Mouse (Mus musculus): ENCODE measurements around the gene Pqlc3.

Pqlc3 gene

DNA sequence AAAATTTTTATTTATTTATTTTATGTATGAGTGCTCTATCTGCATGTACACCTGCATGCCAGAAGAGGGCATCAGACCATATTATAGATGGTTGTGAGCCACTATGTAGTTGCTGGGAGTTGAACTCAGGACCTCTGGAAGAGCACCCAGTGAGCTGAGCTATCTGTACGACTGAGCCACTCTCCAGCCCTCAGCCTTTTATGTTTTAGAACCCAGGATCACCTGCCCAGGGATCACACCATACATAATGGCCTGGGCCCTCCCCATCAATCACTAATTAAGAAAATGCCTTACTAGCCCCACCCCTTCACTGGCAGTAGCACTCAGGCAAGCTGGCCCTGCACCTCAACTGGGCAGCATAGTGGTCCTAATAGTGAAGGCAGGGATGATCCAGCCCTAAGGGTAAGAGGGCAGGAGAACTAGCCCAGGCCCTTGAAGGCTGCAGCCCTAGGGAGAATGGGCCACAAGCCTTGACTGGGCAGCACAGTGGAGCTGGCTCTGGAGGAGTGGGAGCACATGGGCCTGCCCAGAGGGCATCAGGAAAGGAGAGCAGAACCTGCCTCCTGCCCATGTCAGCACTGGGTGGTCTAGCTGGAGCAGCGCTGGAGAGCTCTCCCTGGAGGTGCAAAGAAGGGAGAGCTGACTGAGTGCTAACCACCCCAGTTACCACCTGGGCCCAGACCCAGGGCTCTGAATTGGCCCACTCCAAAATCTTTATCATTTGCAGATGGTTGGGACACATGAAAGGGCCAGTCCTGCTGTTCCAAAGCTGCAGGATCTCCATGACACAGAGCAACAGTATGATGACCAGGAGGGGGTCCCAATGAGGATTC, 12.1 kb upstream of the Pqlc3 start:
- in situ Hi-C loops (cut with MboI; ENCODE audit: low pct_unique_long_range_greater_than_20kb in 1 of 2, low sequenced_read_pairs in 2 of 2, unreplicated experiment in 1 of 2), result no loop called here

GRCm38 (mm10) chr12:17011100-17011870, 11.1 kb upstream of the Pqlc3 start, which contains the start of gene 2410004P03Rik:
TSS of gene 2410004P03Rik (minus strand) at chr12:17011727.
- in situ Hi-C loops (cut with MboI; ENCODE audit: low pct_unique_long_range_greater_than_20kb in 1 of 2, low sequenced_read_pairs in 2 of 2, unreplicated experiment in 1 of 2), result no loop called here

GRCm38 (mm10) chr12:17009466-17009865, 9.3 kb upstream of the Pqlc3 start:
- in situ Hi-C loops (cut with MboI; ENCODE audit: low pct_unique_long_range_greater_than_20kb in 1 of 2, low sequenced_read_pairs in 2 of 2, unreplicated experiment in 1 of 2), result loop anchor here in 1 of 2 experiments (10.0 kb wide), 2 partner anchors 195 to 295 kb away; partner anchors contain the start of gene E2f6

GRCm38 (mm10) chr12:17001211-17001610, 1.0 kb upstream of the Pqlc3 start:
- in situ Hi-C loops (cut with MboI; ENCODE audit: low pct_unique_long_range_greater_than_20kb in 1 of 2, low sequenced_read_pairs in 2 of 2, unreplicated experiment in 1 of 2), result loop anchor here in 1 of 2 experiments (10.0 kb wide), 2 partner anchors 186 to 286 kb away; partner anchors contain the start of gene E2f6

DNA sequence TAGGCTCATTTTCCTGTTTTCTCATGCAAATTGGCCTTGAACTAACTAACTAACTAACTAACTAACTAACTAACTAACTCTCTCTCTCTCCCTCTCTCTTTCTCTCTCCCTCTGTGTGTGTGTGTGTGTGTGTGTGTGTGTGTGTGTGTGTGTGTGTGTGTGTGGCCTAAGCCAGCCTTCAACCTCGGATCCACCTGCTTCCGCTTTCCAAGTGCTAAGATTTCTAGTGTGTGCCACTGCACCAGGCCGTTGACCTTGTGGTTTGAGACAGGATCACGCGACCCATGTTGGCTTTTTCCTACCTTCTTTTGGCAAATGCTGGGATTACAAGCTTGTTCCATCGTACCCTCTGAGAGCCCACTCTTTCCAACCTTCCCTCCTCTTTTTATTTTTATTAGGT, 420 bp upstream of the Pqlc3 start:
- in situ Hi-C loops (cut with MboI; ENCODE audit: low pct_unique_long_range_greater_than_20kb in 1 of 2, low sequenced_read_pairs in 2 of 2, unreplicated experiment in 1 of 2), result loop anchor here in 1 of 2 experiments (10.0 kb wide), 2 partner anchors 186 to 286 kb away; partner anchors contain the start of gene E2f6

- in situ Hi-C loops (cut with MboI; ENCODE audit: low pct_unique_long_range_greater_than_20kb in 1 of 2, low sequenced_read_pairs in 2 of 2, unreplicated experiment in 1 of 2), result no loop called here
Measured at GRCm38 (mm10) chr12:16999146-16999545, 1.1 kb downstream of the Pqlc3 start.

DNA sequence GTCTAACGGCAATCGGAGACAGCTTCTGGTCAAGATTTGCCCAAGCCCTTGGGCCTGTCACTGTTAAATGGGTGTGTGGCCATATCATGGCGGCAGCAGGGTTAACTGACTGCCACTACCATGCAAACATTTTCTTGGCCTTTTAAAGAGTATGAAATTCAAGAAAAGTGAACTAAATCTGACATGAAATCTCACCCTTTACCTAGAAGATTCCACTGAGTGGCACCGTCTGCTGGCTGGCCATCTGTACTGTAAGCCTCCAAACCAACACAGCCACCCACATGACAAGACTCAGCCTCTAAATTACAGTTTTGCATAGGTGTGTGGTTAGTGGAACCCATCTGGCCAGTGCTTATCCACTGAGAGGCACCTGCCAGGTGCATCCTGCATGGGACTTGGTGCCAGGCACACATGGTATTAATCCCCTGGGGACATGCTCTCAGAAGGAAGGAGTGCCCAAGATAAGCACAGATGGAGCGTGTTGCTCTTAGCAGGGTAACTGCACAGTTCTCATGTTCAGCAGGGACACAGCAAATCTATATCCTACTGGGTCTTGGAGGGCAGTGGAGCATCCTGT, 3.2 kb downstream of the Pqlc3 start:
- in situ Hi-C loops (cut with MboI; ENCODE audit: low pct_unique_long_range_greater_than_20kb in 1 of 2, low sequenced_read_pairs in 2 of 2, unreplicated experiment in 1 of 2), result no loop called here

GRCm38 (mm10) chr12:16996281-16996680, 3.9 kb downstream of the Pqlc3 start:
- in situ Hi-C loops (cut with MboI; ENCODE audit: low pct_unique_long_range_greater_than_20kb in 1 of 2, low sequenced_read_pairs in 2 of 2, unreplicated experiment in 1 of 2), result no loop called here

DNA sequence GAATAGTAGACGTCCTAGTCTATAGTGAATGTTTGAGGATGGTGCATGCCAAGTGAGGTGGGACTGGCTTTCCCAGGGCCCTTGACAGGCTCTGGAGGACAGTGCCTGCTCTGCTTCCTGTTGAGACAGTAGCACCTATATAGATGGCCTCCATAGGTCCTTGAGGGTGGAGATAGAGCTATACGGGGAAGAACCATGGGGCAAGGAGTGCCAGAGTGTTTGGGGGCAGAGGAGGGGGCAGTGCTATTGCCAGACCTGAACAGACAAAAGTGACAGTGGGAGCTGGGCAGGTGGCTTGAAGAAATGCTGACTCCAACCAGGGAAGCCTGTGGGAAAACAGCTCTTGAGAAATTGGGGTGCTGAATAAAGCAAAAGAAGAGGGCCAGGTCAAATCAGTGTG, 5.9 kb downstream of the Pqlc3 start:
- in situ Hi-C loops (cut with MboI; ENCODE audit: low pct_unique_long_range_greater_than_20kb in 1 of 2, low sequenced_read_pairs in 2 of 2, unreplicated experiment in 1 of 2), result no loop called here

DNA sequence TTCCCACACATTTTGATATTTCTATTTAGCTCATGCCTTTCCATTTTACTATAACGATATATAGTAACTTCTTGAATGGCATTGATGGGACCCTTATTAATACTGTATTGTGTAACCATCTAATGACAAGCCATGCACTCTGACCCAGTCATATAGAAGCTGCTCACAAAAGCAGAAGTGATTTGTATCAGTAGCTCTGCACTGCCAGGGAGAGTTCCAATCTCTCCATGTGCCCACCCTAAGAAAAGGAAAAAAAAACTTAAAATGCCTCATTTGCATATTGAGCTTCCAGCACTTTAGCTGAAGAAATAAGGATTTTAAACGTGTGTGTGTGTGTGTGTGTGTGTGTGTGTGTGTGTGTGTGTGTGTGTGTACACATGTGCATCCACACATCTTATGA, 7.9 kb downstream of the Pqlc3 start:
- in situ Hi-C loops (cut with MboI; ENCODE audit: low pct_unique_long_range_greater_than_20kb in 1 of 2, low sequenced_read_pairs in 2 of 2, unreplicated experiment in 1 of 2), result no loop called here

- in situ Hi-C loops (cut with MboI; ENCODE audit: low pct_unique_long_range_greater_than_20kb in 1 of 2, low sequenced_read_pairs in 2 of 2, unreplicated experiment in 1 of 2), result no loop called here
Measured at GRCm38 (mm10) chr12:16991376-16991775, 8.8 kb downstream of the Pqlc3 start.

DNA sequence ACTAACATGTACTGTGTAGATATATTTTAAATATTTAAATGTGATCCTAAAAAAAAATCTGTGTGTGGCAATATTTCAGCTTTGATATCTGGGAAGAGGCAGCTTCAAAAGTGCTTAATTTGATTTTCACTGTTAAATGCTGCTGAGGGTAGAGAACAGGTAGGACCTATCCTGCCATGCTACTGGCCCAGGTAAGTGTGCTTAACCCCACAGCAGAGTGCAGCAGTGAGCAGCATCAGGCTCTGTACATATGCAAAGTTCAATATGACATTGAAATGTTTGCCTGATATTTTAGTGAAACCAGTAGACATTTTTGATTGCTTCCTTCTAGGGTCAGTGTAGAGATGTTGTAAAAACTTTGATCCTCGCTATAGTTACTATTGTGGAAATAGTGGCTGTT, 14.4 kb downstream of the Pqlc3 start:
- in situ Hi-C loops (cut with MboI; ENCODE audit: low pct_unique_long_range_greater_than_20kb in 1 of 2, low sequenced_read_pairs in 2 of 2, unreplicated experiment in 1 of 2), result no loop called here

DNA sequence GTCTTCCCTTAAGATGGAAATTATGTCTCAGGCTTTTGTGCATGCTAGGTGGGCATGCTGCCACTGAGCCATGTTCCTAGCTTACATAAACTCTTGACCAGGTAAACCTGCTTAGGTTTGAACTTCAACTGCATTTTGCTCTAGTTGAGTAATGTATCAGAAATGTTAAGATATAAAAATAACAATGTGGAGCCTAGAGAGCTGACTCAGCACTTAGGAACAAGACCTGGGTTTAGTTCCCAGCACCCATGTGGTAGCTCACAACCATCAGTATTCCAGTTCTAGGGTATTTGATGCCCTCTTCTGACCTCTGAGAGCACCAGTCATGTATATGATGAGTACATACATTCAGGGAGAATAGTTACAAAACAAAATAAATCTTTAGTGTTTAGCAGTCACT, 23.1 kb downstream of the Pqlc3 start:
- in situ Hi-C loops (cut with MboI; ENCODE audit: low pct_unique_long_range_greater_than_20kb in 1 of 2, low sequenced_read_pairs in 2 of 2, unreplicated experiment in 1 of 2), result no loop called here

DNA sequence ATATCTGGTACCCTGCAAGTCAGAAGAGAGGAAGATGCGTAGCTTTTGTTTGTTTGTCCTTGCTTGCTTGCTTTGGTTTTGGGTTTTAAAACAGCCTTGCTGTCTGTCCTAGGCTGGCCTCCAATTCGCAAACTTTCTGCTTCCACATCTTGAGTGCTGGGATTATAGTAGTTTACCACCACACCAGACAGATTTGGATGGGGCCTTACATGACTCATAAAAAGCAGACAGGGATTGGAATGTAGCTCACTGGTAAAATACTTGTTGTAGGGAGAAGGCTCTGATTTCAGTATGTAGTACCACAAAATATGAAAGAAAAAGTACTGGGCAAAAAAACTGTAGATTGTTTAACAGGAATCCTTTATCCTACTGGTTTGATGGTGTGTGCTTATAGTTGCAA, 33.4 kb downstream of the Pqlc3 start:
- in situ Hi-C loops (cut with MboI; ENCODE audit: low pct_unique_long_range_greater_than_20kb in 1 of 2, low sequenced_read_pairs in 2 of 2, unreplicated experiment in 1 of 2), result no loop called here

GRCm38 (mm10) chr12:16963354-16963753, 36.9 kb downstream of the Pqlc3 start:
- in situ Hi-C loops (cut with MboI; ENCODE audit: low pct_unique_long_range_greater_than_20kb in 1 of 2, low sequenced_read_pairs in 2 of 2, unreplicated experiment in 1 of 2), result no loop called here

GRCm38 (mm10) chr12:16958851-16959250, 41.4 kb downstream of the Pqlc3 start:
- in situ Hi-C loops (cut with MboI; ENCODE audit: low pct_unique_long_range_greater_than_20kb in 1 of 2, low sequenced_read_pairs in 2 of 2, unreplicated experiment in 1 of 2), result no loop called here

DNA sequence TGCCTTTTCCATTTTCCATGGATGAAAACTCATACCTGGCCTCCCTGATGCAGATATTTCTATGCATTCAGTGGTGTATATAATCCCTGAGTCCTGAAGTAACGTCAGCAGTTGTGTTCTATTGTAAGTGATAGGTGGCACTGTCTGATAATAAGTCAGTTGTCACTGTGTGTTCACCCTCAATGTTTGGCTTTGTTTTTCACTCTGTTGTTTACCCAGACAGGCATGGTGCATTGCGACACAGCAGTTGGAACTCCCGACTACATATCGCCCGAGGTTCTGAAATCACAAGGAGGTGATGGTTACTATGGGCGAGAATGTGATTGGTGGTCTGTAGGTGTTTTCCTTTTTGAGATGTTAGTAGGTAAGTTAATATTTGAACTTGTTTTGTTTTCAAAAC, 52.0 kb downstream of the Pqlc3 start:
- in situ Hi-C loops (cut with MboI; ENCODE audit: low pct_unique_long_range_greater_than_20kb in 1 of 2, low sequenced_read_pairs in 2 of 2, unreplicated experiment in 1 of 2), result no loop called here

- in situ Hi-C loops (cut with MboI; ENCODE audit: low pct_unique_long_range_greater_than_20kb in 1 of 2, low sequenced_read_pairs in 2 of 2, unreplicated experiment in 1 of 2), result no loop called here
Measured at GRCm38 (mm10) chr12:16941976-16942375, 58.2 kb downstream of the Pqlc3 start.
